Mouse (Mus musculus): Measurements from ENCODE around the gene Ccdc6.
"Not testable (repeated sequence)": the region's sequence is repeated elsewhere in the genome, so short reads cannot be mapped to it uniquely, and the experiment has no call there.

Gene Ccdc6

DNA sequence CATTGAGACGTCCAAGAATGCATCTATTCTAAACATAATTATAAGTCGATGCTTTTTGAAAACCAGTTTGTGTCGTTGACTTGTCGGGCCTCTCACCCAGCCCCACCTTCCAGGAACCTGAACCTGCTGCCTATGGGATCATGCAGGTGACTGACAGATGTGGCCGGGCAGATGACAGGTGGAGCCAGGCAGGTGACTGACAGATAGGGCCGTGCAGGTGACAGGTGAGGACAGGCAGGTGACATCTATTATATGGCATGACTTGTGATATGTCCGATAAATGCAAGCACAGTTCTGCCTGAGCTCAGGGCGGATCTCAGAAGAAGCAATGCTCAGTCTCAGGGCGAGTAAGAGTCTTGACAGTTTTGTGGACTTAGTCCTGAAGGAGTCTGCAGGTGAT lies 114.4 kb downstream of the Ccdc6 start:
- DNase-seq (ENCODE audit: low read depth, low spot score) = no peak

DNA sequence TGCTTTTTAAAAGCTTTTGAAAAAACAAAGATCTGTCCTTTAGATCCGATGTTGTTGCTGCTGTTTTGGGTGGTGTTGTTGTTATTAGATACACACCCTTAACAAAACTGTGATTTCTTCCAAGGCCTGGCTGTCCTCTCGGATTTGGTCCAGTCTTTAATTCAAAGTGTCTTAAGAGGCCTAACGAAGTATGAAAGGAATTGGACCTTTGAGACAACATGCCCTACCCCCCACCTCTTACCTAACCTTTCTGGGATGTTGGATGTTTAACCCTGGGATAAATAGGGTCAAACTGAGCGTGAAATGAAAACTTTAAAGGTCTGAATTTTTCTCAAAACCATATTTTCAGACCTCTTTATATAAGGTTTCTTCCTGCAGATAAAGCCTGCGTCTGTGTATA lies 124.0 kb downstream of the Ccdc6 start:
- DNase-seq (ENCODE audit: low read depth, low spot score) = no peak

DNA sequence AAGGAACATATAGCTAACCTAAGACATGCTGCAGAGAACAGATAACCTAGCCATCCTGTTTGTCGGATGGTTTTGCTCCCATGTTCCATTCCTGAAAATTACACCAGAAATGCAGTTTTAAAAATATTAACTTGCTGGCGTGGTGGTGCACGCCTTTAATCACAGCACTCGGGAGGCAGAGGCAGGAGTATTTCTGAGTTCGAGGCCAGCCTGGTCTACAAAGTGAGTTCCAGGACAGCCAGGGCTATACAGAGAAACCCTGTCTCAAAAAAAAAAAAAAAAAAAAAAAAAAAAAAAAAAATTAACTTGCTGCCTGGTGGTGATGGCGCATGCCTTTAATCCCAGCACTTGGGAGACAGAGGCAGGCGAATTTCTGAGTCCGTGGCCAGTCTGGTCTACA lies 125.3 kb downstream of the Ccdc6 start:
- DNase-seq (ENCODE audit: low read depth, low spot score) = not testable (repeated sequence)

DNA sequence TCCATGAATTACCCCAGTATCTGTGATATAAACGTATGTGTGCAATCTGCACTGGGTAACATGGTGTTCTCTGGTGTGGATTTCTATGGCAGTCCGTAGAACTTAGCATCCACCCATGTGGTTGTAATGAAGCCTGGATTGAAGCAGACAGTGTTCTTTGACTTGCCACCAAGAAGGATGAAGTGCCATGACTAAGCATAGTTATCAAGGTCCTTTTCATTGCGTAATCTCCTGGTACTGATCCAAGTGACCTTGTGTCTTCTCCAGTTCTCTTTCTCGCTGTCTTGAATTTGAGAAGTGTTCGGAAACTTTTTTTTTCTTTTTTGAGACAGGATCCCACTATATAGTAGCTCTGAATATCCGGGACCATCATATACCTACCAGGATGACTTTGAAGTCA lies 127.7 kb downstream of the Ccdc6 start:
- DNase-seq (ENCODE audit: low read depth, low spot score) = no peak

DNA sequence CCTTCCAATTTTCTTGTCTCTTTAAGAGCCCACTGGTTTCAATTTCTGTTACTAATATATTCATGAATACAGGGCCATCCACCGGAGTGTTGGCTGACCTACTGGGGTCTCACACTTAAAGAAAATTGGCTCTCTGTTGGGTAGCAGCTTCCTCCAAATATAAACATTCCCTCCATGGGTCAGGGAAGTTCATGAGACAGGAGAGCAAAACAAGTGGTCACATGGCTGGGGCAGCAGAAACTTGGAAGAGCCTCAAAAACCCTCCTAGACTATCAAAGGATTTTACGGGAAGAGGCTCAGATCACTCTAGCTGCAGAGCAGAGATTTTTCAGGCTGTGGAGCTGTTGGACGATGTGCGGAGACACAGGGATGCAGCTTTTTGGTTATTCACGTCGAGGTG lies 128.8 kb downstream of the Ccdc6 start:
- DNase-seq (ENCODE audit: low read depth, low spot score) = no peak

DNA sequence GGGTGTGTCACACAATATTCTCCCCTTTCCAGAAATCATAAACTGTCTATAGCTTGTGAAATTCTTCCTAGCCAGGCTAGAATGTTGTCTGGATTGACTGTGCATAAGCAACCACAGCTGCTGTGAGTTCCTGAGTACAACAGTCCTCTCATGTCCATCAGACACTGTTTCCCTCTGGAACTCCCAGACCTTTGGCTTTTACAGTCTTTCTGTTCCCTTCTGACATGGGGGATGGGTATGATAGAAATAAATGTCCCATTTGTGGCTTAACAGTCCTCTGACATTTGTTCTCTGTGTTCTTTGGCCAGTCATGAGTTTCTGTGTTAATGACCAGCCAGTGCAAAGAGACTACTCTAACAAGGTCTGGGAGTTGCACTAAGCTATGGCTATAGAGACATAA lies 129.7 kb downstream of the Ccdc6 start:
- DNase-seq (ENCODE audit: low read depth, low spot score) = no peak

DNA sequence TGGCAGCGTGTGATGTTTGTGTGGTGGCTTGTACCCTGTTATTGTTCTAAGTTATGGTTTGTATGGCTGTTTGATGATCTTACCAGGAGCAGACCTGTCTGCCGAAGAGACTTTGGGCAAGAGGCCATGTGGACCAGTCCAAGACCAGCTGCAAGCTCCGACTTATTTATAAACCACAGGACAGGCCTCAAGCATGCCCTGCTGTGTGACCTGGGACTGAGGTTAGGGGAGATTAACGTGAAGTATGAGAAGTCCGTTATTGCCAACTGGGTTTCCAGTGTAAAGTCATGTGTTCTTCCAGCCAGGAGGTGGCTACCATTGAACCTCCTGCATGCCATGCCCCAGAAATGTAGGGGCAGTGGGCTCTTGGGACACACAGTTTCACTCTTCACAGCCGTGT lies 133.4 kb downstream of the Ccdc6 start:
- DNase-seq (ENCODE audit: low read depth, low spot score) = no peak

DNA sequence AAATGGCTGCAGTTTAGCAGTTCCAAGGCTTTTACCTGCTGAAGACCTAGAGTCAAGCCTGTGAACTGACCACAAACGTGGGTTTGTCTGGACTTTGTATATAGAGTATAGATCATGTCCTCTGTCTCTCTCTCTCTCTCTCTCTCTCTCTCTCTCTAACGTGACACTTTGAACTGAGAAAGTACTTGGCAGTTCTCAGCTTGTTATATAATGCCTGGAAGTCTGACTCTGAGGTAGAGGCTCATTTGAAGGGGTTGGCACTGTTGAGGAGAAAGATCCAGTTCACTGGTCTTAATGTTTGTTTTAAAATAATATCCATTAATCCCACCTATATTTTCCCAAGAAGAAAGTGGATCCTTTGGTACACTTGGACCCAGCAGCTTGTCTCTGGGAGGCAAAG lies 141.0 kb downstream of the Ccdc6 start:
- DNase-seq (ENCODE audit: low read depth, low spot score) = no peak

Measured in brain, embryonic 18.5 days (tissue).